Mouse (Mus musculus): ENCODE data around the gene Ipcef1. TPM values are rescaled to one million over a fixed set of nuclear protein-coding genes. Genes with fewer than 3 reads are reported as not detected.
A peak's percentile ranks its signal among the peaks of the same experiment; 100 is the strongest.

The Ipcef1 gene
- total and polyA plus RNA-seq, 3 experiments = 1.7 to 6.8 (median 4.1) TPM

DNA sequence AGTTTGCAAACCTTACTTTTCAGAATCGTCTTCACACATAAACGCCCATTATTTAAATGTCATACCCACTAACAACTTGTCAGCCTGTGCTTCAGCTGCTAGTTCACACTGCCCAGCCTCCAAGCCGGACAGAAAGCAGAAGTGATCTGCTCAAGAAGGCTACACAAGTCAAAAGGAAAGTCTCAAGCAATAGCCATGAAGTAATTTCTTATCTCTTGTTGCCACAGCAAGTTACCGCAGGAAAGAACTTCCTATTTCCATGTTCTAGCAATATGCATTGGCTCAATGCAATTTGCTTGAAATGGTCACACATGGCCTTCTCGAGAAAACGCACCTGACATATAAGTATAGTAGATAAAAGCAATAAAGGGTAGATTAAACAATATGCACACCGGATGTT lies 10.7 kb upstream of the Ipcef1 start (continued):
- no peak for TF ChIP-seq ZNF384 (IDR thresholded peaks at IDR 0.05; ENCODE audit: low read depth, low read length)
- peak; percentile 96 for TF ChIP-seq RCOR1 (conservative IDR thresholded peaks at IDR 0.05; ENCODE audit: low read depth, low read length)
- TF ChIP-seq MAFK (IDR thresholded peaks at IDR 0.05; ENCODE audit: insufficient replicate concordance, low read length) = peak; percentile 80
- peak; percentile 84 for TF ChIP-seq MAX (IDR thresholded peaks at IDR 0.05; ENCODE audit: low read length)
- TF ChIP-seq TCF12 (IDR thresholded peaks at IDR 0.05; ENCODE audit: low read depth, low read length) = peak; percentile 95
- TF ChIP-seq KAT2A (IDR thresholded peaks at IDR 0.05; ENCODE audit: insufficient replicate concordance, low read length) = 0 out of 2 replicates have a peak, but pooled peaks have one; percentile 35
- TF ChIP-seq GABPA (IDR thresholded peaks at IDR 0.05; ENCODE audit: insufficient replicate concordance, low read depth, low read length) = no peak
- no peak for TF ChIP-seq NRF1 (IDR thresholded peaks at IDR 0.05; ENCODE audit: low read depth, low read length)
- TF ChIP-seq MAZ (IDR thresholded peaks at IDR 0.05; ENCODE audit: low read depth, low read length) = 0 out of 2 replicates have a peak, but pooled peaks have one; percentile 46

DNA sequence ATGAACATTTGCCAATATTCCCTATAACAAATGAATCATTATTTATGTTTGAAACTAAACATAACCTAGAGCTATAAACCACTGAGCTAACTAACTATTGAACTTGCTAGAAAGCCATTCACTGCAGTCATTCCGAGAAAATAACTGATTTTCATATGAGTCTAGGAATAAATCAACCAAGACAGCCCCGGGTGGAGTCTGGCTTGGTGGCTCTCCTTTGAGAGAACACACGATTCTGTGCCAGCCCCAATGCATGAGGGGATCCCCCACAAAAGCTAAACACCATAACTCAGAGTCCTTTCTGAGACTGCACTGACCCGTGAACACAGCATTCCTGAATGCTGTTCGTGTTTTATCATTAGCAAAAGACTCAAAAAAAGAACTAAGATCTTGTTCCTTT lies 8.0 kb upstream of the Ipcef1 start:
- dilution Hi-C loops (cut with MboI; ENCODE audit: extremely low pct_ligation_motif_present, extremely low pct_unique_long_range_greater_than_20kb, low sequenced_read_pairs) = no loop called here
- peaks cover 24 to 85% of the 10 kb centered on the region in 2 experiments for H3K4me1 ChIP-seq (ENCODE audit: control insufficient read depth in 1 of 2, insufficient read depth in 2 of 2)
- no peak overlapping the region for H3K27ac ChIP-seq (ENCODE audit: insufficient read depth, low read depth)
- TF ChIP-seq MAX (IDR thresholded peaks at IDR 0.05; ENCODE audit: low read length) (peak; percentile 62), KAT2A (IDR thresholded peaks at IDR 0.05; ENCODE audit: insufficient replicate concordance, low read length) (0 out of 2 replicates have a peak, but pooled peaks have one; percentile 4), JUN (IDR thresholded peaks at IDR 0.05; ENCODE audit: insufficient read depth, low read depth, low read length) (peak; percentile 94), TCF12 (IDR thresholded peaks at IDR 0.05; ENCODE audit: low read depth, low read length) (peak; percentile 69; the same call in 1 of the 2 replicates), UBTF (IDR thresholded peaks at IDR 0.05; ENCODE audit: low read depth, low read length) (no peak), MAFK (IDR thresholded peaks at IDR 0.05; ENCODE audit: insufficient replicate concordance, low read length) (peak; percentile 82), JUND (conservative IDR thresholded peaks at IDR 0.05; ENCODE audit: low read depth, low read length) (peak; percentile 97), MYC (IDR thresholded peaks at IDR 0.05; ENCODE audit: low read depth, low read length) (peak; percentile 47; the same call in 1 of the 2 replicates), ETS1 (conservative IDR thresholded peaks at IDR 0.05; ENCODE audit: low read depth, low read length) (peak; percentile 82), IRF4 (IDR thresholded peaks at IDR 0.05; ENCODE audit: low read depth, low read length) (peak; percentile 97), CHD2 (IDR thresholded peaks at IDR 0.05; ENCODE audit: low read length) (peak; percentile 59), SMC3 (IDR thresholded peaks at IDR 0.05; ENCODE audit: low read depth, low read length) (peak; percentile 5; the same call in 1 of the 2 replicates), SIN3A (IDR thresholded peaks at IDR 0.05; ENCODE audit: low read length) (peak; percentile 56; the same call in 1 of the 2 replicates), CTCF (conservative IDR thresholded peaks at IDR 0.05 in 1 of 2, IDR thresholded peaks at IDR 0.05 in 1 of 2; ENCODE audit: low read depth in 2 of 2, low read length in 2 of 2) (no peak), TBP (conservative IDR thresholded peaks at IDR 0.05; ENCODE audit: low read depth, low read length) (no peak), ZNF384 (IDR thresholded peaks at IDR 0.05; ENCODE audit: low read depth, low read length) (no peak), RCOR1 (conservative IDR thresholded peaks at IDR 0.05; ENCODE audit: low read depth, low read length) (peak; percentile 81; the same call in 1 of the 2 replicates), BHLHE40 (IDR thresholded peaks at IDR 0.05; ENCODE audit: low read depth, low read length) (peak; percentile 81), MEF2A (IDR thresholded peaks at IDR 0.05; ENCODE audit: borderline replicate concordance, low read depth, low read length) (peak; percentile 82; the same call in 1 of the 2 replicates), USF2 (conservative IDR thresholded peaks at IDR 0.05; ENCODE audit: low read depth, low read length) (no peak), EP300 (IDR thresholded peaks at IDR 0.05; ENCODE audit: low read length) (peak; percentile 97), MAZ (IDR thresholded peaks at IDR 0.05; ENCODE audit: low read depth, low read length) (peak; percentile 56; the same call in 1 of the 2 replicates), E2F4 (IDR thresholded peaks at IDR 0.05; ENCODE audit: insufficient replicate concordance, low read depth, low read length) (no peak; the same call in 1 of the 2 replicates)
- peak; percentile 87 for DNase-seq (ENCODE audit: extremely low read depth)
- in situ Hi-C loops (cut with MboI; ENCODE audit: low pct_ligation_motif_present, low pct_unique_long_range_greater_than_20kb, low sequenced_read_pairs) = loop anchor here (5.0 to 25.0 kb wide), 2 partner anchors 38 to 1248 kb away; partner anchors contain the start of genes Fbxo5 and Mtrf1l
- no peak overlapping the region for H3K4me3 ChIP-seq (replicated peaks in 1 of 3; ENCODE audit: low read depth in 2 of 3, low read length in 2 of 3, poor library complexity in 1 of 3)
- H3K36me3 ChIP-seq (replicated peaks in 1 of 2; ENCODE audit: control insufficient read depth in 1 of 2, insufficient read depth in 1 of 2, low read length in 1 of 2) = no peaks in the 10 kb centered on the region
- no peaks in the 10 kb centered on the region for H3K79me2 ChIP-seq (replicated peaks; ENCODE audit: control insufficient read depth, extremely low read depth, insufficient read depth, poor library complexity, severe bottlenecking)
- no peaks in the 10 kb centered on the region for H3K9me3 ChIP-seq (replicated peaks; ENCODE audit: low read length)
- no peaks in the 10 kb centered on the region for H3K27me3 ChIP-seq (replicated peaks)
- 0 out of 2 replicates have a peak overlapping the region, but pooled peaks have one; percentile 24 for H3K4me2 ChIP-seq (ENCODE audit: insufficient read depth, low read depth, poor library complexity, severe bottlenecking)
- no peak overlapping the region for H3K9ac ChIP-seq (ENCODE audit: insufficient read depth, low read depth)

Measured in CH12.LX (cell line).